Mouse (Mus musculus) kidney, embryonic 14.5 days (tissue): ENCODE measurements around the gene Ube2i. TPM values are rescaled to one million over a fixed set of nuclear protein-coding genes. Genes with fewer than 3 reads are reported as not detected.

Experiments used
- ATAC-seq: fragments of 200-750 bp; cut with Nextera tagmentation; 2 replicates; pipeline ENCODE4 v1.8.0; 2017; ENCODE audit warnings: moderate number of reproducible peaks, mild to moderate bottlenecking, moderate TSS enrichment, moderate library complexity; ENCODE audit not compliant: low FRiP score, low TSS enrichment
- H3K27ac ChIP-seq: fragments of 300-500 bp; sonication (generic); 2 replicates; pipeline ENCODE4 v1.5.1; 2014; ENCODE audit warnings: low read depth, mild to moderate bottlenecking, low read length, moderate library complexity, mixed read lengths
- H3K27me3 ChIP-seq: fragments of 300-500 bp; sonication (generic); 2 replicates; pipeline ENCODE4 v1.6.1; 2014; ENCODE audit warnings: mild to moderate bottlenecking, low read length; ENCODE audit not compliant: control insufficient read depth, insufficient read depth
- H3K36me3 ChIP-seq: fragments of 300-500 bp; sonication (generic); 2 replicates; pipeline ENCODE4 v1.6.1; 2014; ENCODE audit warnings: low read length, mixed read lengths; ENCODE audit not compliant: control insufficient read depth, insufficient read depth
- H3K4me1 ChIP-seq: fragments of 300-500 bp; sonication (generic); 2 replicates; pipeline ENCODE4 v1.6.1; 2014; ENCODE audit warnings: low read length, mixed read lengths; ENCODE audit not compliant: control insufficient read depth, insufficient read depth
- H3K4me2 ChIP-seq: fragments of 300-500 bp; sonication (generic); replicated peaks from 2 replicates; pipeline ENCODE4 v1.6.1; 2014; ENCODE audit warnings: low read depth, mild to moderate bottlenecking, low read length
- H3K4me3 ChIP-seq: fragments of 300-500 bp; sonication (generic); 2 replicates; pipeline ENCODE4 v1.5.1; 2014; ENCODE audit warnings: mild to moderate bottlenecking, low read length
- H3K9ac ChIP-seq: fragments of 300-500 bp; sonication (generic); 2 replicates; pipeline ENCODE4 v1.6.1; 2014; ENCODE audit warnings: low read depth, mild to moderate bottlenecking, low read length, moderate library complexity
- H3K9me3 ChIP-seq: fragments of 300-500 bp; sonication (generic); 2 replicates; pipeline ENCODE4 v1.6.1; 2016; ENCODE audit warnings: low read length; ENCODE audit not compliant: control insufficient read depth
- whole genome bisulfite sequencing: fragments of 180-500 bp; shearing (Covaris S2); extraction: QIAGEN DNeasy Blood & Tissue Kit; methylation state at CpG from one replicate; pipeline ENCODE4 v1.1.7; 2014; 5-methylcytosine and 5-hydroxymethylcytosine counted together
- polyA plus RNA-seq: library from polyadenylated mRNA; unstranded; fragments of >200 nt; fragmentation: Nextera tagmentation; extraction: Ambion mirVana; gene quantifications from 2 replicates; pipeline ENCODE4 v1.2.1, GENCODE M21; 2014

Ube2i gene
- polyA plus RNA-seq, 1 experiment from 2014 or later, result 744 TPM

DNA sequence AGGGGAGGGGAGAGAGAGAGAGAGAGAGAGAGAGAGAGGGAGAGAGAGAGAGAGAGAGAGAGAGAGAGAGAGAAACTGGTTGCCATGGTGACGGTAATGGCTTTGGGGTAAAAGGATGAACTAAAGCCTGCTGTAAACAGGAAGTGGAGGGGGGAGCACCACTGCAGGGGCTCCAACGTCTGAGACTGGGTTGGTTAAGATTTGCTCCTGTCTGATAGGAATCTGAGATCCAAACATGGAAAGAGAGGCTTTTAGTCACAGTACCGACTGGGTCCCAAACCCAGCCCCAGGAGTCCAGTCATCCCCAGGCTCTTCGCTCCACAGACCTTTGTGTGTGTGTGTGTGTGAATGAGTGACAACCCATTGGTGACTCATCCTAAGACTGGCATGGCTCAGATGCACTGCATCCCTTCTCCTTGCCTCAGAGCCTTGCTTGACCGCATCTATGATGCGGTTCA is 16.6 kb downstream of the Ube2i start:
- WGBS, result 52% methylated on average over 6 of the region's 6 CpGs
- no peak overlapping the region for H3K9ac ChIP-seq
- peaks cover 9% of the 10 kb centered on the region for H3K4me1 ChIP-seq
- ATAC-seq, result no peak
- no peak overlapping the region for H3K4me3 ChIP-seq
- H3K27ac ChIP-seq, result no peak overlapping the region
- peaks cover 21% of the 10 kb centered on the region for H3K27me3 ChIP-seq
- H3K4me2 ChIP-seq, result no peak overlapping the region
- no peaks in the 10 kb centered on the region for H3K9me3 ChIP-seq
- H3K36me3 ChIP-seq, result peaks cover 23% of the 10 kb centered on the region

DNA sequence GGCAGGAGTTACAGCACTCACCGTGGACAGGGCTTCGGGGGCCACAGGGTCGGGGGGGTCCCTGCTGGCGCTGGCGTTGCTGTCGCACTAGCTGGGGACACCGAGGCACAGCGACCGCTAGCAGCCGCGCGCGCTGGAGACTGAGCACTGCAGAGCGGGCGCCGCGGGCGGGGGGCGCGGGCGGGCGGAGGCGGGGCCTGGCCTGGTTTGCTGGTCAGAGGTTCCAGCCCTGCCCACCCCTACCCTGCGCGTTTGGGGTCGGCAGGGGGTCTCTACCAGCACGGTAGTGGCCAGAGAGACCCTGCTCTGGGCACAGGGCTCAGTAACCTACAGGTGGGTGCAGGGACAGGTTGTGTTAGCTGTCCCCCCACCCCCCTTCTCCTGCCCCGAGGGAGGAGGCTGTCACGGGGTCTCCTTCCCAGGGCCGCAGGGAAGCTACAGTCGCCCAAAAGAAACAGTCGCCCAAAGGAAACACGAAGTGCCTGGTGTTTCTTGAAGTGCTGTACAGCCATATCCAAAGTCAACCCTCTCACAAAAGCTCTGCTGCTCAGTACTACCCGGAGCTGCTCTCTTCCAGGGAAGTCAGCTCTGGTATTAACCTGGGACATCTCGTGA is 18.2 kb downstream of the Ube2i start, which contains the start of gene Baiap3:
Gene Baiap3 (minus strand): TSS at position 225 of the 615 bp plus-strand sequence.
- H3K36me3 ChIP-seq, result peaks cover 17% of the 10 kb centered on the region
- H3K9ac ChIP-seq, result peak within 1 kb of the TSS; percentile 44
- peak within 1 kb of the TSS; percentile 71 for H3K4me2 ChIP-seq
- peaks cover 9% of the 10 kb centered on the region for H3K4me1 ChIP-seq
- H3K4me3 ChIP-seq, result peak within 1 kb of the TSS; percentile 38
- WGBS, result 4% methylated on average over 33 of the region's 35 CpGs
- no peaks in the 10 kb centered on the region for H3K9me3 ChIP-seq
- no peak within 1 kb of the TSS for H3K27ac ChIP-seq
- peak; percentile 54 for ATAC-seq
- peaks cover 21% of the 10 kb centered on the region for H3K27me3 ChIP-seq

GRCm38 (mm10) chr17:25255110-25255509 is 19.3 kb downstream of the Ube2i start:
- WGBS, result 62% methylated on average over 2 of the region's 2 CpGs
- no peak overlapping the region for H3K27ac ChIP-seq

GRCm38 (mm10) chr17:25253760-25254159 is 20.7 kb downstream of the Ube2i start:
- H3K36me3 ChIP-seq, result peaks cover 2% of the 10 kb centered on the region
- peaks cover 21% of the 10 kb centered on the region for H3K27me3 ChIP-seq
- H3K9me3 ChIP-seq, result no peaks in the 10 kb centered on the region
- 43% methylated on average over 10 of the region's 10 CpGs for WGBS
- H3K4me1 ChIP-seq, result peaks cover 9% of the 10 kb centered on the region
- H3K9ac ChIP-seq, result no peak overlapping the region
- H3K27ac ChIP-seq, result no peak overlapping the region
- no peak for ATAC-seq
- no peak overlapping the region for H3K4me2 ChIP-seq
- no peak overlapping the region for H3K4me3 ChIP-seq

More at GRCm38 (mm10) chr17:25255110-25255509, 19.3 kb downstream of the Ube2i start:
- Histone ChIP-seq H3K9me3 (no peaks in the 10 kb centered on the region), H3K4me1 (peaks cover 9% of the 10 kb centered on the region), H3K4me3 (no peak overlapping the region), H3K36me3 (peaks cover 15% of the 10 kb centered on the region), H3K27me3 (peaks cover 21% of the 10 kb centered on the region), H3K4me2 (no peak overlapping the region), H3K9ac (no peak overlapping the region)
- ATAC-seq, result no peak

DNA sequence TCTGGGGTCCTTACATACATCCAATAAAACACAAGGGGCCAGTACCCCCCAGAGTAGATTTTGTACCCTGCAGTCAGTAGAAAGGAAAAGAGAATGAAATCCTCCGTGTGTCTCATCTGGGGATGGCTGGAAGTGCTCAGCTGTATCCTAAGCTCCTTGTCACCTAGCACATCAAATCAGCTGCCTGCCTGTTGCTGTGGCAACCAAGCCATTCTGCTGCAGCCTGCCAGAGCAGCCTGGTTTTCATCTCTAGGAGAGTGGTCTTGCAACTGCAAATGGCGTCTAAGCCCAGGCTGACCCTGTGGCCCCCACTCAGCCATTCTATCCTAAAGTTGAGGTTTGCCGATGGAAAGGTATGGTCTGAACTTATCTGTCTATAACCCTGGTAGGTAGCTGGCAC is 21.8 kb downstream of the Ube2i start:
- no peak for ATAC-seq
- H3K9ac ChIP-seq, result no peak overlapping the region
- H3K36me3 ChIP-seq, result no peaks in the 10 kb centered on the region
- H3K4me3 ChIP-seq, result no peak overlapping the region
- no peak overlapping the region for H3K27ac ChIP-seq
- peaks cover 21% of the 10 kb centered on the region for H3K27me3 ChIP-seq
- WGBS, result 52% methylated on average over 3 of the region's 3 CpGs
- no peaks in the 10 kb centered on the region for H3K9me3 ChIP-seq
- peaks cover 9% of the 10 kb centered on the region for H3K4me1 ChIP-seq
- H3K4me2 ChIP-seq, result no peak overlapping the region

- whole genome bisulfite sequencing, result 80% methylated on average over 8 of the region's 8 CpGs
- Histone ChIP-seq H3K36me3 (no peaks in the 10 kb centered on the region; the same call in 1 of the 2 replicates), H3K4me1 (no peaks in the 10 kb centered on the region), H3K4me2 (no peak overlapping the region), H3K27me3 (peaks cover 12% of the 10 kb centered on the region; the same call in 1 of the 2 replicates), H3K9me3 (no peaks in the 10 kb centered on the region), H3K4me3 (no peak overlapping the region), H3K9ac (no peak overlapping the region), H3K27ac (no peak overlapping the region)
- ATAC-seq, result no peak
Observed at GRCm38 (mm10) chr17:25250181-25250835, 24.1 kb downstream of the Ube2i start.

- no peak for ATAC-seq
- Histone ChIP-seq H3K9me3 (no peaks in the 10 kb centered on the region), H3K36me3 (peaks cover 17% of the 10 kb centered on the region), H3K4me1 (no peaks in the 10 kb centered on the region), H3K4me3 (no peak overlapping the region), H3K9ac (no peak overlapping the region), H3K27me3 (no peaks in the 10 kb centered on the region), H3K4me2 (no peak overlapping the region), H3K27ac (no peak overlapping the region)
- 81% methylated on average over 18 of the region's 18 CpGs for WGBS
Observed at GRCm38 (mm10) chr17:25248033-25248750, 26.2 kb downstream of the Ube2i start.

DNA sequence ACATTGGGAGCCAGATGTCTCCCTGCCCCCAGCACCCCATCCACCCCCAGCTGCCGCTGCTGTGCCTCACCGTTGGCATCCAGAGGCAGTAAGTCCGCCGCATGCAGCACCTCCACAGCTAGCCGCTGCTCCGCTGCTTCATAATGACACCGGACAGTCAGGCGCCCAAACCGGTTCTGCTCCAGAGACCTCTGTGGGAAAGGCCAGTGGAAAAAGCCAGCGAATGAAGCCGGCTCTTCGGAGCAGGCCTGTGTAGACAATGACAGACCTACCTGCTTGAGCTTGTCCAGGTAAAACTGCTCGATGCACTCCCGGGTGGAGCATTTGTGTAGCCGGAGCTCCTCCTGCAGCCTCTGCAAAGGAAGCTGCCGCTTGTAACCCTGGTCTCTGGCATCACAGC is 30.2 kb downstream of the Ube2i start:
- Histone ChIP-seq H3K4me2 (no peak overlapping the region), H3K36me3 (peaks cover 33% of the 10 kb centered on the region), H3K4me3 (no peak overlapping the region), H3K27ac (no peak overlapping the region), H3K9ac (no peak overlapping the region), H3K9me3 (no peaks in the 10 kb centered on the region), H3K4me1 (peaks cover 13% of the 10 kb centered on the region), H3K27me3 (no peaks in the 10 kb centered on the region)
- ATAC-seq, result no peak
- 82% methylated on average over 16 of the region's 16 CpGs for WGBS
